Mouse (Mus musculus) MEL (cell line): ENCODE data around the gene Rxra. TPM values are rescaled to one million over a fixed set of nuclear protein-coding genes. Genes with fewer than 3 reads are reported as not detected.

Source experiments
- DNase-seq: peaks from one replicate; pipeline ENCODE4 v3.0.0; 2011; ENCODE audit warnings: low read depth, low spot score
- H3K27ac ChIP-seq: 2 replicates; pipeline ENCODE4 v1.5.1; 2012; ENCODE audit warnings: low read depth, mild to moderate bottlenecking, control low read depth, low read length, moderate library complexity; ENCODE audit not compliant: control insufficient read depth
- H3K27me3 ChIP-seq, 2 experiments: fragments of 150-350 bp in 1 of 2; sonication (generic) in 1 of 2; 2 replicates each; pipeline ENCODE4 v1.6.1; 2012; ENCODE audit warnings: low read length in 2 of 2, mild to moderate bottlenecking in 2 of 2, improper control_type of control experiment in 1 of 2, moderate library complexity in 1 of 2; ENCODE audit not compliant: insufficient read depth in 2 of 2, control insufficient read depth in 1 of 2
- H3K36me3 ChIP-seq, 2 experiments: 2 replicates each; pipeline ENCODE4 v1.6.1; 2012 to 2014; ENCODE audit warnings: low read length in 2 of 2, improper control_type of control experiment in 1 of 2, inconsistent platforms in 1 of 2, mild to moderate bottlenecking in 1 of 2; ENCODE audit not compliant: insufficient read depth in 2 of 2, control insufficient read depth in 1 of 2
- H3K4me1 ChIP-seq, 2 experiments: fragments of 150-350 bp in 1 of 2; sonication (generic) in 1 of 2; 2 replicates each; pipeline ENCODE4 v1.6.1; 2012; ENCODE audit warnings: low read length in 2 of 2, improper control_type of control experiment in 1 of 2, mild to moderate bottlenecking in 1 of 2; ENCODE audit not compliant: insufficient read depth in 2 of 2, control insufficient read depth in 1 of 2
- H3K4me3 ChIP-seq, 2 experiments: fragments of 150-350 bp in 1 of 2; sonication (generic) in 1 of 2; 2 replicates each; pipeline ENCODE4 v1.5.1; 2012; ENCODE audit warnings: low read depth in 2 of 2, low read length in 2 of 2, mild to moderate bottlenecking in 2 of 2, moderate library complexity in 2 of 2, control low read depth in 1 of 2, improper control_type of control experiment in 1 of 2; ENCODE audit not compliant: control insufficient read depth in 1 of 2, insufficient read depth in 1 of 2
- H3K79me2 ChIP-seq: 2 replicates; pipeline ENCODE4 v1.6.1; 2012; ENCODE audit warnings: mild to moderate bottlenecking, low read length, moderate library complexity; ENCODE audit not compliant: control insufficient read depth, poor library complexity, insufficient read depth
- H3K9ac ChIP-seq: 2 replicates; pipeline ENCODE4 v1.6.1; 2012; ENCODE audit warnings: low read depth, mild to moderate bottlenecking, control low read depth, low read length, moderate library complexity; ENCODE audit not compliant: control insufficient read depth, poor library complexity, severe bottlenecking
- H3K9me3 ChIP-seq: fragments of 150-350 bp; sonication (generic); replicated peaks from 2 replicates; pipeline ENCODE4 v1.6.1; 2012; ENCODE audit warnings: mild to moderate bottlenecking, low read length, improper control_type of control experiment, moderate library complexity; ENCODE audit not compliant: insufficient read depth
- BHLHE40 ChIP-seq: IDR thresholded peaks from 2 replicates; pipeline ENCODE4 v1.6.1; 2012; ENCODE audit warnings: low read depth, mild to moderate bottlenecking, inconsistent platforms, low read length, improper control_type of control experiment, borderline replicate concordance
- CHD1 ChIP-seq: IDR thresholded peaks from 2 replicates; pipeline ENCODE4 v1.6.1; 2012; ENCODE audit warnings: low read depth, mild to moderate bottlenecking, inconsistent platforms, low read length, improper control_type of control experiment
- CHD2 ChIP-seq: IDR thresholded peaks from 2 replicates; pipeline ENCODE4 v1.6.1; 2011; ENCODE audit warnings: low read length, improper control_type of control experiment
- CTCF ChIP-seq, 3 experiments: IDR thresholded peaks in 2 of 3; conservative IDR thresholded peaks in 1 of 3; 2 replicates each; pipeline ENCODE4 v1.5.1; 2011 to 2012; ENCODE audit warnings: low read length in 3 of 3, low read depth in 2 of 3, mild to moderate bottlenecking in 2 of 3, improper control_type of control experiment in 1 of 3, inconsistent platforms in 1 of 3, mixed read lengths in 1 of 3, moderate library complexity in 1 of 3; ENCODE audit not compliant: control insufficient read depth in 1 of 3, insufficient read depth in 1 of 3, poor library complexity in 1 of 3, severe bottlenecking in 1 of 3
- ETS1 ChIP-seq: IDR thresholded peaks from 2 replicates; pipeline ENCODE4 v1.6.1; 2012; ENCODE audit warnings: low read depth, mild to moderate bottlenecking, inconsistent platforms, low read length, improper control_type of control experiment, moderate library complexity
- HCFC1 ChIP-seq: IDR thresholded peaks from 2 replicates; pipeline ENCODE4 v1.6.1; 2012; ENCODE audit warnings: low read depth, mild to moderate bottlenecking, inconsistent platforms, low read length, improper control_type of control experiment, moderate library complexity
- JUND ChIP-seq: IDR thresholded peaks from 2 replicates; pipeline ENCODE4 v1.6.1; 2011; ENCODE audit warnings: low read depth, mild to moderate bottlenecking, improper control_type of control experiment, low read length
- KAT2A ChIP-seq: conservative IDR thresholded peaks from 2 replicates; pipeline ENCODE4 v1.6.1; 2012; ENCODE audit warnings: low read depth, low read length, improper control_type of control experiment, inconsistent platforms
- MAFK ChIP-seq: IDR thresholded peaks from 2 replicates; pipeline ENCODE4 v1.6.1; 2011; ENCODE audit warnings: low read depth, mild to moderate bottlenecking, low read length, improper control_type of control experiment, borderline replicate concordance
- MAX ChIP-seq: IDR thresholded peaks from 2 replicates; pipeline ENCODE4 v1.6.1; 2011; ENCODE audit warnings: low read length, improper control_type of control experiment
- MAZ ChIP-seq: IDR thresholded peaks from 2 replicates; pipeline ENCODE4 v1.6.1; 2012; ENCODE audit warnings: low read depth, mild to moderate bottlenecking, inconsistent platforms, low read length, improper control_type of control experiment
- MEF2A ChIP-seq: IDR thresholded peaks from 2 replicates; pipeline ENCODE4 v1.6.1; 2014; ENCODE audit warnings: low read depth, mild to moderate bottlenecking, inconsistent platforms, low read length, improper control_type of control experiment; ENCODE audit not compliant: poor library complexity, insufficient replicate concordance, severe bottlenecking; ENCODE audit errors: extremely low read depth
- MYB ChIP-seq: IDR thresholded peaks from 2 replicates; pipeline ENCODE4 v1.6.1; 2011; ENCODE audit warnings: mild to moderate bottlenecking, low read depth, low read length, improper control_type of control experiment
- MYC ChIP-seq: IDR thresholded peaks from 2 replicates; pipeline ENCODE4 v1.6.1; 2011; ENCODE audit warnings: low read depth, mild to moderate bottlenecking, low read length, improper control_type of control experiment, moderate library complexity
- NELFE ChIP-seq: IDR thresholded peaks from 2 replicates; pipeline ENCODE4 v1.6.1; 2011; ENCODE audit warnings: low read depth, low read length, improper control_type of control experiment
- NRF1 ChIP-seq: IDR thresholded peaks from 2 replicates; pipeline ENCODE4 v1.6.1; 2014; ENCODE audit warnings: low read depth, mild to moderate bottlenecking, inconsistent platforms, low read length, improper control_type of control experiment, moderate library complexity; ENCODE audit not compliant: poor library complexity, insufficient read depth, severe bottlenecking
- POLR2A ChIP-seq, 2 experiments: IDR thresholded peaks; 2 replicates each; pipeline ENCODE4 v1.6.1; 2011 to 2012; ENCODE audit warnings: low read length in 2 of 2, mild to moderate bottlenecking in 2 of 2, control low read depth in 1 of 2, improper control_type of control experiment in 1 of 2, low read depth in 1 of 2, moderate library complexity in 1 of 2; ENCODE audit not compliant: control insufficient read depth in 1 of 2, insufficient read depth in 1 of 2, poor library complexity in 1 of 2
- POLR2AphosphoS5 ChIP-seq: IDR thresholded peaks from 2 replicates; pipeline ENCODE4 v1.6.1; 2012; ENCODE audit warnings: low read depth, borderline replicate concordance, mild to moderate bottlenecking, inconsistent platforms, low read length, moderate library complexity, mixed read lengths
- RCOR1 ChIP-seq: IDR thresholded peaks from 2 replicates; pipeline ENCODE4 v1.6.1; 2012; ENCODE audit warnings: low read depth, mild to moderate bottlenecking, inconsistent platforms, low read length, improper control_type of control experiment
- SIN3A ChIP-seq: IDR thresholded peaks from 2 replicates; pipeline ENCODE4 v1.6.1; 2012; ENCODE audit warnings: low read length, improper control_type of control experiment, inconsistent platforms
- TAL1 ChIP-seq: IDR thresholded peaks from 2 replicates; pipeline ENCODE4 v1.6.1; 2012; ENCODE audit warnings: mild to moderate bottlenecking, inconsistent platforms, low read length, moderate library complexity, mixed read lengths
- TCF12 ChIP-seq: IDR thresholded peaks from 2 replicates; pipeline ENCODE4 v1.6.1; 2014; ENCODE audit warnings: low read depth, mild to moderate bottlenecking, inconsistent platforms, low read length, improper control_type of control experiment, moderate library complexity
- USF1 ChIP-seq: IDR thresholded peaks from 2 replicates; pipeline ENCODE4 v1.6.1; 2014; ENCODE audit warnings: low read depth, mild to moderate bottlenecking, inconsistent platforms, low read length, improper control_type of control experiment, moderate library complexity
- USF2 ChIP-seq, 2 experiments: IDR thresholded peaks; 2 replicates each; pipeline ENCODE4 v1.6.1; 2011 to 2012; ENCODE audit warnings: improper control_type of control experiment in 2 of 2, low read length in 2 of 2, borderline replicate concordance in 1 of 2, inconsistent platforms in 1 of 2, low read depth in 1 of 2, mild to moderate bottlenecking in 1 of 2; ENCODE audit not compliant: insufficient read depth in 1 of 2
- ZC3H11A ChIP-seq: IDR thresholded peaks from 2 replicates; pipeline ENCODE4 v1.6.1; 2012; ENCODE audit warnings: low read depth, mild to moderate bottlenecking, inconsistent platforms, low read length, improper control_type of control experiment
- polyA plus RNA-seq, 2 experiments: library from polyadenylated mRNA; stranded (reverse) in 1 of 2; unstranded in 1 of 2; fragments of >175 nt in 1 of 2; fragments of >200 nt in 1 of 2; gene quantifications; 2 replicates each; pipeline versions ENCODE4 v1.2.1 to v1.2.4; 2012; ENCODE audit warnings: low replicate concordance in 2 of 2, low read depth in 1 of 2; ENCODE audit not compliant: insufficient read length in 2 of 2, insufficient read depth in 1 of 2, missing spikeins in 1 of 2
- total RNA-seq: library from RNA; depleted of rRNA; stranded (reverse); fragments of 300-350 nt; gene quantifications from 2 replicates; pipeline ENCODE4 v1.2.3, GENCODE M21; 2012

Rxra gene
- total and polyA plus RNA-seq, 3 experiments = 11.7 to 19.6 TPM; not detected in 1

DNA sequence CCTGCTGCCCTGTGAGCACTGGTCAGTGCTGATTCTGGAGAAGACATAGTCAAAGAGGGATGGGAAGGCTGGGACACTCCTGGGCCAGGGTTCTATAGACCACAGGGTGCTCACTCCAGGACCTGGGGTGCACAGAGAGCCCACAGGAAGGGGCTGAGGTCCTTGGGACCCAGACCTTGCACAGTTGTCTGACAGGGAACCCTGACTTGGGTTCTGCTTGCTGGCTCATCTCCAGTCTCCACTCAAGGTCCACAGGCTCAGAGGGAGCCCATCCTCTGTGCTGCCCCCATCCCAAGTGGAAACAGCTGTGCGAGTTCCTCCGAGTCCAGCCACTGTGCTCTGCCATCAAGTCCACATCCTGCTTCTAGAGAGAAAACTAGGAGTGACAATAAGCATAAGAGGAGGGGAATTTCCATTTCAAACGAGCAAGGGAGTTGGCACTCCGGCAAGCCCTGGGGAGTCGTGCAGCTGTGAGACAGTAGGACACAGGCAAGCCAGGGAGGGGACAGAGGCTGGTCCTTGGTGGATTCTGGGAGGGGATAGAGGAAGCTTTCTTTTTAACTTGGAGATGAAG is 31.6 kb upstream of the Rxra start:
- no peaks in the 10 kb centered on the region for H3K4me1 ChIP-seq
- H3K36me3 ChIP-seq = no peaks in the 10 kb centered on the region
- H3K4me3 ChIP-seq = no peak overlapping the region
- 0 out of 4 replicates have a peak, but pooled peaks cover 0 to 1% of the 10 kb centered on the region in 2 experiments for H3K27me3 ChIP-seq
- no peak for DNase-seq
- H3K9me3 ChIP-seq = no peaks in the 10 kb centered on the region
- no peaks in the 10 kb centered on the region for H3K79me2 ChIP-seq
- no peak for TF ChIP-seq MYB
- no peak for TF ChIP-seq POLR2A (IDR thresholded peaks at IDR 0.05; ENCODE audit: control insufficient read depth in 1 of 2, insufficient read depth in 1 of 2, low read depth in 1 of 2, low read length in 2 of 2, poor library complexity in 1 of 2)
- TF ChIP-seq USF1 = no peak
- TF ChIP-seq NELFE = no peak
- no peak for TF ChIP-seq RCOR1
- TF ChIP-seq TCF12 = no peak
- TF ChIP-seq MAFK = no peak
- no peak for TF ChIP-seq CHD1
- TF ChIP-seq NRF1 = no peak
- TF ChIP-seq ETS1 = no peak
- no peak overlapping the region for H3K27ac ChIP-seq
- no peak overlapping the region for H3K9ac ChIP-seq

- no peak for DNase-seq
Measured at GRCm38 (mm10) chr2:27645471-27645870, 30.8 kb upstream of the Rxra start.

More at GRCm38 (mm10) chr2:27645471-27645870, 30.8 kb upstream of the Rxra start:
- TF ChIP-seq USF2 (IDR thresholded peaks at IDR 0.05; ENCODE audit: borderline replicate concordance in 1 of 2, insufficient read depth in 1 of 2, low read depth in 1 of 2, low read length in 2 of 2) (no peak), ZC3H11A (no peak), BHLHE40 (no peak), KAT2A (no peak), CTCF (IDR thresholded peaks at IDR 0.05 in 2 of 3, conservative IDR thresholded peaks at IDR 0.05 in 1 of 3; ENCODE audit: control insufficient read depth in 1 of 3, insufficient read depth in 1 of 3, low read depth in 2 of 3, low read length in 3 of 3, poor library complexity in 1 of 3, severe bottlenecking in 1 of 3) (no peak), NRF1 (no peak), MAZ (no peak), MYC (no peak), JUND (no peak), TAL1 (no peak), SIN3A (no peak), MAX (no peak), MEF2A (no peak), CHD2 (no peak), HCFC1 (no peak), ETS1 (no peak), POLR2AphosphoS5 (no peak)
- TF ChIP-seq, all 39 proteins: peak for 0
- H3K4me3 ChIP-seq = no peak overlapping the region
- H3K27ac ChIP-seq = no peak overlapping the region
- no peaks in the 10 kb centered on the region for H3K79me2 ChIP-seq
- 0 out of 4 replicates have a peak, but pooled peaks cover 0 to 1% of the 10 kb centered on the region in 2 experiments for H3K27me3 ChIP-seq
- H3K9me3 ChIP-seq = no peaks in the 10 kb centered on the region
- H3K4me1 ChIP-seq = no peaks in the 10 kb centered on the region
- no peaks in the 10 kb centered on the region for H3K36me3 ChIP-seq
- no peak overlapping the region for H3K9ac ChIP-seq
